ENCODE assay signal across 8 mouse cellular contexts in the genomic region with DNA sequence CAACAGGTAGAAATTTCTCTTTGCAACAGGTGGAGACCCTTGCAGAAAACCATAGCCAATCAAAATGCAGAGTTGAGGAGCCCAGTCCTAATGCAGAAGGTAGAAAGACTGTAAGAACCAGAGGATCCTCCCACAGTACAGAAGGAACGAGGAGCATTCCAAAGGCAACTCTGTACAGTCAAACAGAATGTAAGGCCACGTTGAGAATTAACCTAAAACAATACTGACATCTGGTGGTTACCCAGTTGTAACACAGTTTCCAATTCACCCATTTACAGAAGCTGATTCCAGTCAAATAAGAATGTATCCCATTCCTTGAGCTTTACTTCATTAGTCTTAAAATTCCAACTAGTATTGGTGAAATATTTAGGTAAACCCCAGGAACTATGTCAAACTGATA. TPM values are rescaled to one million over a fixed set of nuclear protein-coding genes. Genes with fewer than 3 reads are reported as not detected.
A peak's percentile ranks its signal among the peaks of the same experiment; 100 is the strongest.
DNase-seq lines count a peak whose midpoint lies in the region; ATAC-seq and TF ChIP-seq lines count a peak whose summit lies in the region.

No protein-coding gene starts in this region.

- H3K9ac ChIP-seq in heart, adult 2 months (ENCODE audit: low read depth, low read length): no peak overlapping the region

- no peaks in the 10 kb centered on the region for H3K36me3 ChIP-seq in heart, adult 2 months (ENCODE audit: control insufficient read depth, insufficient read depth, low read length)
- H3K36me3 ChIP-seq in heart, embryonic 10.5 days: no peaks in the 10 kb centered on the region
- H3K36me3 ChIP-seq in thymus, adult 2 months (ENCODE audit: control insufficient read depth, insufficient read depth, low read length): no peaks in the 10 kb centered on the region

- no peak overlapping the region for H3K4me3 ChIP-seq in heart, adult 2 months
- no peak overlapping the region for H3K4me3 ChIP-seq in heart, embryonic 10.5 days
- no peak overlapping the region for H3K4me3 ChIP-seq in thymus, adult 2 months (ENCODE audit: control insufficient read depth, insufficient read depth, low read length)

- whole genome bisulfite sequencing in heart, adult 2 months: 2% methylated on average over 2 of the region's 2 CpGs
- 9% methylated on average over 2 of the region's 2 CpGs for WGBS in heart, embryonic 10.5 days
- WGBS in thymus, adult 2 months: 7% methylated on average over 2 of the region's 2 CpGs

- no peak overlapping the region for H3K27ac ChIP-seq in heart, adult 2 months
- no peak overlapping the region for H3K27ac ChIP-seq in heart, embryonic 10.5 days
- H3K27ac ChIP-seq in thymus, adult 2 months (ENCODE audit: control insufficient read depth, insufficient read depth, low read length): no peak overlapping the region

- TF ChIP-seq CTCF in heart, adult 2 months (IDR thresholded peaks at IDR 0.05): peak; percentile 84
- peak; percentile 37; the same call in 1 of the 2 replicates for TF ChIP-seq CTCF in brain, embryonic 14.5 days (IDR thresholded peaks at IDR 0.05; ENCODE audit: borderline replicate concordance, extremely low read depth, insufficient read depth, insufficient read length)
- no peak for TF ChIP-seq CTCF in thymus, adult 2 months (IDR thresholded peaks at IDR 0.05; ENCODE audit: borderline replicate concordance, control insufficient read depth, extremely low read depth, insufficient read depth, low read length, poor library complexity)

- H3K9me3 ChIP-seq in heart, embryonic 10.5 days: no peaks in the 10 kb centered on the region

- H3K4me1 ChIP-seq in heart, adult 2 months (ENCODE audit: control insufficient read depth, insufficient read depth, low read length): no peaks in the 10 kb centered on the region
- no peaks in the 10 kb centered on the region for H3K4me1 ChIP-seq in heart, embryonic 10.5 days
- H3K4me1 ChIP-seq in thymus, adult 2 months (replicated peaks; ENCODE audit: control insufficient read depth, insufficient read depth, low read length): no peaks in the 10 kb centered on the region

- H3K27me3 ChIP-seq in heart, adult 2 months (ENCODE audit: control insufficient read depth, insufficient read depth, low read length): no peaks in the 10 kb centered on the region
- H3K27me3 ChIP-seq in heart, embryonic 10.5 days (ENCODE audit: insufficient read depth, poor library complexity, severe bottlenecking): no peaks in the 10 kb centered on the region
- no peaks in the 10 kb centered on the region for H3K27me3 ChIP-seq in thymus, adult 2 months (ENCODE audit: control insufficient read depth, insufficient read depth, low read length)

- H3K79me2 ChIP-seq in heart, adult 2 months (replicated peaks; ENCODE audit: control insufficient read depth, insufficient read depth, low read length): no peaks in the 10 kb centered on the region

- DNase-seq in heart, adult 2 months: no peak
- no peak for DNase-seq in heart, embryonic 10.5 days (ENCODE audit: low spot score)
- peak; percentile 51 for DNase-seq in CD4-positive, CD25-positive, alpha-beta regulatory T cell, adult 2 months (ENCODE audit: low read depth, low spot score)
- peak; percentile 75 for DNase-seq in brain, embryonic 14.5 days (ENCODE audit: low read depth)
- DNase-seq in hindlimb bud, embryonic 11.5 days (ENCODE audit: extremely low spot score, low read depth, low spot score): peak; percentile 28
- DNase-seq in gastrocnemius, postnatal 36 days: no peak
- no peak for DNase-seq in thymus, adult 2 months

- no peak for TF ChIP-seq POLR2A in heart, adult 2 months (IDR thresholded peaks at IDR 0.05; ENCODE audit: insufficient read depth, low read depth, low read length)
- no peak for TF ChIP-seq POLR2A in brain, embryonic 14.5 days (IDR thresholded peaks at IDR 0.05; ENCODE audit: borderline replicate concordance, extremely low read depth, insufficient read depth, insufficient read length, poor library complexity, severe bottlenecking)
- TF ChIP-seq POLR2A in thymus, adult 2 months (IDR thresholded peaks at IDR 0.05; ENCODE audit: control insufficient read depth, extremely low read depth, insufficient read depth, low read length, poor library complexity): no peak

- intact Hi-C loops in heart, adult 2 months (cut with DNase I): loop anchor here (1.0 kb wide), 2 partner anchors 82 to 654 kb away; no protein-coding TSS in a partner anchor
- intact Hi-C loops in gastrocnemius, postnatal 36 days (cut with DNase I): loop anchor here (2.0 to 5.0 kb wide), 2 partner anchors 82 to 652 kb away; no protein-coding TSS in a partner anchor

- no peak for TF ChIP-seq EP300 in heart, adult 2 months (IDR thresholded peaks at IDR 0.05; ENCODE audit: insufficient read depth, low read depth, low read length)

- peak; percentile 98 for ATAC-seq in megakaryocyte progenitor cell, adult 5-6 weeks (replicated peaks; ENCODE audit: poor library complexity)

RNA-seq across cellular contexts. Expression of a gene that starts 30.6 kb away (rescaled TPM):
- 1 to 10 TPM in 1 of 2 experiments, under 1 TPM in 1; 0.84 to 1.1 TPM for total RNA-seq in heart, adult 2 months (2021)
- polyA plus RNA-seq in heart, adult 2 months (2012; rRNA removed): 2.0 and 2.1 TPM in 2 replicates
- 0.28 and 1.3 TPM in 2 replicates for polyA plus RNA-seq in heart, embryonic 10.5 days (2016; fragmentation: Nextera tagmentation; extraction: Ambion mirVana)
- 0.03 and 0.09 TPM in 2 replicates for polyA plus RNA-seq in brain, embryonic 14.5 days (2012; rRNA removed)
- total RNA-seq in megakaryocyte progenitor cell, adult 5-6 weeks (2015): 1.8 and 2.9 TPM in 2 replicates
- total RNA-seq in megakaryocyte progenitor cell, adult 5-6 weeks (2017): 3.2 and 4.6 TPM in 2 replicates
- under 1 TPM; 0.76 to 0.97 TPM for total RNA-seq in gastrocnemius, postnatal 36 days (2021)
- 7.9 and 10.0 TPM in 2 replicates for polyA plus RNA-seq in thymus, adult 2 months (2012; rRNA removed)

RNA-seq across cellular contexts. Expression of a gene that starts 34.7 kb away (rescaled TPM):
- 10 to 100 TPM; 43.2 to 45.4 TPM for total RNA-seq in heart, adult 2 months (2021)
- 22.2 and 39.4 TPM in 2 replicates for polyA plus RNA-seq in heart, adult 2 months (2012; rRNA removed)
- polyA plus RNA-seq in heart, embryonic 10.5 days (2016; fragmentation: Nextera tagmentation; extraction: Ambion mirVana): 11.5 and 20.7 TPM in 2 replicates
- 0.25 and 0.26 TPM in 2 replicates for polyA plus RNA-seq in brain, embryonic 14.5 days (2012; rRNA removed)
- not detected in 2 replicates for total RNA-seq in megakaryocyte progenitor cell, adult 5-6 weeks (2015)
- total RNA-seq in megakaryocyte progenitor cell, adult 5-6 weeks (2017): 0.24 and 0.54 TPM in 2 replicates
- 10 to 100 TPM; 49.2 to 57.7 TPM for total RNA-seq in gastrocnemius, postnatal 36 days (2021)
- 0.99 and 2.0 TPM in 2 replicates for polyA plus RNA-seq in thymus, adult 2 months (2012; rRNA removed)

Comparison
In these comparisons a context has a peak if more than half of its experiments do, and no peak if none do; other contexts are left out.
1. DNase-seq: peak in CD4-positive, CD25-positive, alpha-beta regulatory T cell, adult 2 months (single experiment), brain, embryonic 14.5 days (single experiment) and hindlimb bud, embryonic 11.5 days (single experiment); none in heart, adult 2 months (0 of 2), heart, embryonic 10.5 days (single experiment), gastrocnemius, postnatal 36 days (0 of 2) and thymus, adult 2 months (single experiment).